Mouse (Mus musculus) embryonic facial prominence, embryonic 14.5 days (tissue): ENCODE data around the gene Pard6a. TPM values are rescaled to one million over a fixed set of nuclear protein-coding genes. Genes with fewer than 3 reads are reported as not detected.

Experiments used
- ATAC-seq: fragments of 200-750 bp; cut with Nextera tagmentation; 2 replicates; pipeline ENCODE4 v1.8.0; 2017; ENCODE audit warnings: low read depth, moderate number of reproducible peaks, moderate TSS enrichment
- DNase-seq: peaks from one replicate; pipeline ENCODE4 v3.0.0-alpha.2; 2015; ENCODE audit warnings: low spot score
- H3K27ac ChIP-seq: fragments of 300-500 bp; sonication (generic); replicated peaks from 2 replicates; pipeline ENCODE4 v1.5.1; 2014; ENCODE audit warnings: low read depth, mild to moderate bottlenecking, low read length, moderate library complexity
- H3K27me3 ChIP-seq: fragments of 300-500 bp; sonication (generic); replicated peaks from 2 replicates; pipeline ENCODE4 v1.6.1; 2014; ENCODE audit warnings: low read length; ENCODE audit not compliant: control insufficient read depth, insufficient read depth
- H3K36me3 ChIP-seq: fragments of 300-500 bp; sonication (generic); 2 replicates; pipeline ENCODE4 v1.6.1; 2014; ENCODE audit warnings: low read length, mixed read lengths; ENCODE audit not compliant: control insufficient read depth, insufficient read depth
- H3K4me1 ChIP-seq: fragments of 300-500 bp; sonication (generic); 2 replicates; pipeline ENCODE4 v1.6.1; 2014; ENCODE audit warnings: antibody characterized with exemption, low read length; ENCODE audit not compliant: control insufficient read depth, insufficient read depth
- H3K4me2 ChIP-seq: fragments of 300-500 bp; sonication (generic); 2 replicates; pipeline ENCODE4 v1.6.1; 2014; ENCODE audit warnings: low read depth, mild to moderate bottlenecking, low read length, moderate library complexity, mixed read lengths
- H3K4me3 ChIP-seq: fragments of 300-500 bp; sonication (generic); 2 replicates; pipeline ENCODE4 v1.5.1; 2014; ENCODE audit warnings: low read depth, mild to moderate bottlenecking, low read length
- H3K9ac ChIP-seq: fragments of 300-500 bp; sonication (generic); 2 replicates; pipeline ENCODE4 v1.6.1; 2014; ENCODE audit warnings: low read depth, mild to moderate bottlenecking, low read length, moderate library complexity, mixed read lengths
- H3K9me3 ChIP-seq: fragments of 300-500 bp; sonication (generic); 2 replicates; pipeline ENCODE4 v1.6.1; 2016; ENCODE audit warnings: low read length; ENCODE audit not compliant: control insufficient read depth
- WGBS: fragments of 180-500 bp; shearing (Covaris S2); extraction: QIAGEN DNeasy Blood & Tissue Kit; methylation state at CpG from one replicate; pipeline ENCODE4 v1.1.7; 2014; 5-methylcytosine and 5-hydroxymethylcytosine counted together
- polyA plus RNA-seq: library from polyadenylated mRNA; unstranded; fragments of >200 nt; fragmentation: Nextera tagmentation; extraction: Ambion mirVana; gene quantifications from 2 replicates; pipeline ENCODE4 v1.2.1, GENCODE M21; 2014

The Pard6a gene
- polyA plus RNA-seq, 1 experiment from 2014 or later = 18.4 TPM

GRCm38 (mm10) chr8:105695080-105695780, 5.7 kb upstream of the Pard6a start:
- Histone ChIP-seq H3K27ac (no peak overlapping the region), H3K36me3 (peaks cover 22% of the 10 kb centered on the region), H3K4me3 (no peak overlapping the region), H3K27me3 (0 out of 2 replicates have a peak, but pooled peaks cover 4% of the 10 kb centered on the region), H3K9me3 (peaks cover 7% of the 10 kb centered on the region; the same call in 1 of the 2 replicates), H3K4me2 (no peak overlapping the region), H3K4me1 (peaks cover 13% of the 10 kb centered on the region), H3K9ac (no peak overlapping the region)
- DNase-seq (no peak), ATAC-seq (no peak)
- 73% methylated on average over 30 of the region's 30 CpGs for WGBS

GRCm38 (mm10) chr8:105697196-105697780, 3.7 kb upstream of the Pard6a start:
- 0 out of 2 replicates have a peak, but pooled peaks cover 4% of the 10 kb centered on the region for H3K27me3 ChIP-seq
- no peak overlapping the region for H3K9ac ChIP-seq
- no peak overlapping the region for H3K4me2 ChIP-seq
- H3K4me1 ChIP-seq = peaks cover 15% of the 10 kb centered on the region
- H3K4me3 ChIP-seq = no peak overlapping the region
- 93% methylated on average over 13 of the region's 17 CpGs for WGBS
- peaks cover 7% of the 10 kb centered on the region; the same call in 1 of the 2 replicates for H3K9me3 ChIP-seq
- H3K36me3 ChIP-seq = peaks cover 22% of the 10 kb centered on the region
- H3K27ac ChIP-seq = no peak overlapping the region
- ATAC-seq (no peak), DNase-seq (no peak)

GRCm38 (mm10) chr8:105698734-105699133, 2.2 kb upstream of the Pard6a start:
- H3K36me3 ChIP-seq = peaks cover 32% of the 10 kb centered on the region
- no peak overlapping the region for H3K4me3 ChIP-seq
- H3K27me3 ChIP-seq = 0 out of 2 replicates have a peak, but pooled peaks cover 4% of the 10 kb centered on the region
- H3K9ac ChIP-seq = no peak overlapping the region
- DNase-seq (no peak), ATAC-seq (no peak)
- no peak overlapping the region for H3K4me2 ChIP-seq
- H3K4me1 ChIP-seq = peaks cover 14% of the 10 kb centered on the region
- H3K27ac ChIP-seq = no peak overlapping the region
- no peaks in the 10 kb centered on the region for H3K9me3 ChIP-seq
- 92% methylated on average over 5 of the region's 5 CpGs for WGBS

- no peaks in the 10 kb centered on the region for H3K27me3 ChIP-seq
- peak overlapping the region; percentile 74 for H3K4me3 ChIP-seq
- ATAC-seq (no peak), DNase-seq (no peak)
- no peaks in the 10 kb centered on the region for H3K9me3 ChIP-seq
- H3K9ac ChIP-seq = peak overlapping the region; percentile 67
- peaks cover 6% of the 10 kb centered on the region; the same call in 1 of the 2 replicates for H3K4me1 ChIP-seq
- H3K4me2 ChIP-seq = peak overlapping the region; percentile 67
- no peak overlapping the region for H3K27ac ChIP-seq
- WGBS = 87% methylated on average over 11 of the region's 11 CpGs
- H3K36me3 ChIP-seq = peaks cover 41% of the 10 kb centered on the region
Observed at GRCm38 (mm10) chr8:105699488-105700215, 1.3 kb upstream of the Pard6a start.

GRCm38 (mm10) chr8:105700566-105700965, 382 bp upstream of the Pard6a start:
- Histone ChIP-seq H3K4me1 (peaks cover 6% of the 10 kb centered on the region; the same call in 1 of the 2 replicates), H3K4me2 (peak overlapping the region; percentile 67), H3K27ac (peak overlapping the region; percentile 93), H3K9me3 (no peaks in the 10 kb centered on the region), H3K36me3 (peaks cover 41% of the 10 kb centered on the region), H3K9ac (peak overlapping the region; percentile 67), H3K4me3 (peak overlapping the region; percentile 74), H3K27me3 (no peaks in the 10 kb centered on the region)
- ATAC-seq (peak; percentile 35), DNase-seq (no peak)
- WGBS = under 1% methylated on average over 21 of the region's 21 CpGs

- Histone ChIP-seq H3K9ac (peak overlapping the region; percentile 67), H3K4me3 (peak overlapping the region; percentile 74), H3K27me3 (no peaks in the 10 kb centered on the region), H3K4me2 (peak overlapping the region; percentile 67), H3K9me3 (no peaks in the 10 kb centered on the region), H3K4me1 (peaks cover 11% of the 10 kb centered on the region), H3K27ac (peak overlapping the region; percentile 93), H3K36me3 (peaks cover 36% of the 10 kb centered on the region)
- WGBS = 43% methylated on average over 18 of the region's 18 CpGs
- peak; percentile 4; the same call in 1 of the 2 replicates for ATAC-seq
- no peak for DNase-seq
Observed at GRCm38 (mm10) chr8:105702001-105702401, 1.1 kb downstream of the Pard6a start.

GRCm38 (mm10) chr8:105702731-105703415, 1.9 kb downstream of the Pard6a start:
- H3K4me2 ChIP-seq = no peak overlapping the region
- 95% methylated on average over 23 of the region's 24 CpGs for WGBS
- H3K36me3 ChIP-seq = peaks cover 29% of the 10 kb centered on the region
- no peak overlapping the region for H3K27ac ChIP-seq
- no peak overlapping the region for H3K4me3 ChIP-seq
- H3K9ac ChIP-seq = no peak overlapping the region
- ATAC-seq = no peak
- H3K27me3 ChIP-seq = no peaks in the 10 kb centered on the region
- peaks cover 18% of the 10 kb centered on the region for H3K4me1 ChIP-seq
- DNase-seq = no peak
- no peaks in the 10 kb centered on the region for H3K9me3 ChIP-seq

GRCm38 (mm10) chr8:105704146-105704812, 3.3 kb downstream of the Pard6a start:
- no peak overlapping the region for H3K4me3 ChIP-seq
- H3K27ac ChIP-seq = no peak overlapping the region
- DNase-seq (no peak), ATAC-seq (no peak)
- no peak overlapping the region; the same call in 1 of the 2 replicates for H3K9ac ChIP-seq
- peaks cover 19% of the 10 kb centered on the region for H3K36me3 ChIP-seq
- peaks cover 21% of the 10 kb centered on the region for H3K4me1 ChIP-seq
- 90% methylated on average over 29 of the region's 34 CpGs for WGBS
- no peaks in the 10 kb centered on the region for H3K27me3 ChIP-seq
- no peak overlapping the region for H3K4me2 ChIP-seq
- H3K9me3 ChIP-seq = no peaks in the 10 kb centered on the region
